Mouse (Mus musculus): ENCODE measurements at regions not wholly inside any gene's neighbourhood (a gene's known extent, or its start where the extent isn't known, plus 50 kb on each side); places are given as distances from the start of the nearest gene placed in this dataset.
A peak's percentile ranks its signal among the peaks of the same experiment; 100 is the strongest.

- peaks cover 21% of the 10 kb centered on the region for H3K4me1 ChIP-seq (replicated peaks)
- 46% methylated on average over 9 of the region's 9 CpGs for WGBS
- no peak overlapping the region for H3K4me3 ChIP-seq
- H3K27ac ChIP-seq (ENCODE audit: poor library complexity, severe bottlenecking): peak overlapping the region; percentile 8; the same call in 1 of the 2 replicates
- no peaks in the 10 kb centered on the region for H3K9me3 ChIP-seq (replicated peaks)
- H3K4me2 ChIP-seq: no peak overlapping the region
- no peak overlapping the region for H3K9ac ChIP-seq
- H3K27me3 ChIP-seq (replicated peaks): no peaks in the 10 kb centered on the region
- ATAC-seq (ENCODE audit: insufficient number of reproducible peaks, low FRiP score): no peak
- H3K36me3 ChIP-seq: no peaks in the 10 kb centered on the region
These were observed 106.2 kb upstream of the Pabpc6 start for GRCm38 (mm10) chr17:9775668-9776151.

DNA sequence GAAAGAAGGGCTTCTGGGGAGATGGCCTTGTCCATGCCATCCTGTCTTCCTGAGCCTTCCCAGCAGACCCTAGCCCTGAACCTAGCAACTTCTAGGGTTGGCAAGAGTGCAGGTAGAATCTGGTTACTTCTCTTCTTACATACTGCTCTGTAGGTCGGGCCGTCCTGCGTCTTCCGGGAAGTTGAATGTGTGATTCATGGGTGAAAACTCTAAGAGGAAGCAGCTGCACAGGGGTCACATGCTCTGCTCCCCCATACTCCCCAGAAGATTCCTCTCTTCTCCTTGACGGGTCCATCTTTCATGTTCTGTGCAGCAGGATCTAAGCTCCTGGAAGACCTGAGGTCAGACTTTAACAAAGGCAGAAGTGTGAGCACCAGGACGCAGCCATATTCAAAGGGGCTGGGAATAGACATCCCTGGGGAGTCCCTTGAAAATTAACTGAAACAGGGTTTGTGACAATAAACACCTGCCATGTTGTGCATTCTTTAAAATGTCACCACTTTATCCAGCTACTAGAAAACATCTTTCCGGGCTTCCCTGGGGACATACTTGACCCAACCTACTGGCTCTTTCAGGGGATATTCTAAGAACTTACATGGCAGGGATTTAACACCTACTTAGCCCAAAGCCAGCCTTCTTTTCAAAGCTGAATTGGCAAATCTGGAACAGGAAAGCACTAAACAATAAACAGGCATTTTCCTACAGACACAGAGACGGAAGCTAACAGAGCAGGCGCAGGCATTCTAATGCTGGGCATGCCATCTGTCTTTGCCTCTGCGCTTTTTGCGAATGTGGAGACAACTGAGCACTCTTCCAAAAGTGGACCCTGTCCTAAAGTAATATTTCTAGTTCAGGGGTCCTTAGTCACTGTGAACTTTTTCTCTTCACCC is 105.5 kb upstream of the Pabpc6 start:
- Histone ChIP-seq H3K4me1 (replicated peaks) (peaks cover 21% of the 10 kb centered on the region), H3K9me3 (replicated peaks) (no peaks in the 10 kb centered on the region), H3K36me3 (no peaks in the 10 kb centered on the region), H3K27me3 (replicated peaks) (no peaks in the 10 kb centered on the region), H3K4me3 (no peak overlapping the region), H3K27ac (ENCODE audit: poor library complexity, severe bottlenecking) (no peak overlapping the region), H3K4me2 (no peak overlapping the region), H3K9ac (no peak overlapping the region)
- no peak for ATAC-seq (ENCODE audit: insufficient number of reproducible peaks, low FRiP score)
- WGBS: 77% methylated on average over 11 of the region's 11 CpGs

DNA sequence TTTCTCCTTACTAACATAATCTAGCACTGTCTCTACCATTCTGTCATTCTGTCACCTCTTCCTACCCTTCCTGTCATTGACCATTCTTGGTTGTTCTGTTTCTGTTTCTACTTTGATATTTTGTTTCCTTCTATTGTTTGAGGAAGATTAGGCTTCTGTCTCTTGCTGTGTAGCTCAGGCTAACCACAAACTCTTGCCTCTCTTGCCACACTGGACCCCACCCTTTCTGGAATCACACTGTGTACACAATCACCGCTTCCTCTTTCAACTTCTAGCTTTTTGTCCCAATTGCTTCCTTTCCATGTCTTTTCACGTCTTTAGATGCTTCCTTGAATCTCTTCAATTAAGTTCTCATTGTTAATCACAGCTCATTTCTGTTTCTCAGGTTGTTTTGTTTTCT is 104.2 kb upstream of the Pabpc6 start:
- Histone ChIP-seq H3K27me3 (replicated peaks) (no peaks in the 10 kb centered on the region), H3K36me3 (no peaks in the 10 kb centered on the region), H3K9ac (no peak overlapping the region), H3K9me3 (replicated peaks) (no peaks in the 10 kb centered on the region), H3K4me1 (replicated peaks) (peaks cover 18% of the 10 kb centered on the region), H3K27ac (ENCODE audit: poor library complexity, severe bottlenecking) (no peak overlapping the region), H3K4me2 (no peak overlapping the region), H3K4me3 (no peak overlapping the region)
- no peak for ATAC-seq (ENCODE audit: insufficient number of reproducible peaks, low FRiP score)
- 65% methylated on average over 2 of the region's 2 CpGs for WGBS

DNA sequence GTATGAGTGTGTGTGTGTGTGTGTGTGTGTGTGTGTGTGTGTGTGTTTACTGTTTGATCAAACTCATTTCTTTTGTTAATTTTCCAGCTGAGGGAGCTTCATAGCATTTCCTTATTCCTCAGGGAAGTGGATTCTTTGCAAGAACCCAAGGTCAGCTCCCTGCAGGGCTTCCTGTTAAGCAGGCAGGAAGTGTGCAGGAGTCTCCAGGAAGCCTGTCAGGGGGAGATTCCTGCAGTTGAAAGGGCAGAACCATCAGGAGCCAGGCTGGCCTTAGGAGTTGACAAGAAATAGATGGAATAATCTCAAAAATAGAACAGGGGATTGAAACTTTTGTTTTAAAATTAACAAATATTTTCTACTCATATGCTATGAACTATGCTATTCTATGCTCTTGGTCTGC is 98.8 kb upstream of the Pabpc6 start:
- H3K36me3 ChIP-seq: no peaks in the 10 kb centered on the region
- no peaks in the 10 kb centered on the region for H3K9me3 ChIP-seq (replicated peaks)
- H3K4me2 ChIP-seq: no peak overlapping the region
- no peak overlapping the region for H3K4me3 ChIP-seq
- ATAC-seq (ENCODE audit: insufficient number of reproducible peaks, low FRiP score): no peak
- no peak overlapping the region for H3K27ac ChIP-seq (ENCODE audit: poor library complexity, severe bottlenecking)
- peaks cover 24% of the 10 kb centered on the region for H3K4me1 ChIP-seq (replicated peaks)
- H3K9ac ChIP-seq: no peak overlapping the region
- H3K27me3 ChIP-seq (replicated peaks): no peaks in the 10 kb centered on the region

DNA sequence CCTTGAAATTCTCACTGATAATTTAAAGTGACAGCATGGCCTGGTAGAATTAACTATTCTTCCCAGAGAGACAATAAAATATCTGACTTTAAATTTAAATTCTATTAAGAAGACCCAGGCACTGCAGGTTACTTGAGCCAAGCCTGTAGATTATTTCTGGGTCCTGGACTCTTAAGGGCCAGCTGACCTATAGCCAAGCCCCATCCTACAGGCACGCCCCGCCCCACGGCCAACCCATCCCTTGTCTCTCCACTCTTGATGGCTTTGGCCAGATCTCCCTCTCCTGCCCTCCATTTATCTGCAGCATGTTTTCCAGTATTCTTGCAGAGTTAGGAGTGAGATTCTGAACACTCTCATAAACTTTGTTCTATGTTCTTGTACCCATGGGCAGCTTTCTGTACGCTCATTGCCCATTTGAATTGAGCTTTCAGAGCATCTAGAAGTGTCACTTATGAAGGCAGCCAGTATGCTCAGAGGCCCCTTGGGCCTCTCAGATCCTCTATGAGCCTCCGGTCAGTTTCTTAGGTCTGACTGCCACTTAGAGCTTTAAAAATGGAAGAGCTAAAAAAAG is 96.2 kb upstream of the Pabpc6 start:
- Histone ChIP-seq H3K4me1 (replicated peaks) (peaks cover 30% of the 10 kb centered on the region), H3K9me3 (replicated peaks) (no peaks in the 10 kb centered on the region), H3K27ac (ENCODE audit: poor library complexity, severe bottlenecking) (no peak overlapping the region), H3K4me3 (no peak overlapping the region), H3K36me3 (no peaks in the 10 kb centered on the region), H3K9ac (no peak overlapping the region), H3K4me2 (no peak overlapping the region), H3K27me3 (replicated peaks) (no peaks in the 10 kb centered on the region)
- 75% methylated on average over 5 of the region's 5 CpGs for WGBS
- ATAC-seq (ENCODE audit: insufficient number of reproducible peaks, low FRiP score): no peak

GRCm38 (mm10) chr17:9764701-9765359 is 95.3 kb upstream of the Pabpc6 start:
- Histone ChIP-seq H3K4me2 (peak overlapping the region; percentile 76), H3K4me3 (peak overlapping the region; percentile 58), H3K9me3 (replicated peaks) (no peaks in the 10 kb centered on the region), H3K27ac (ENCODE audit: poor library complexity, severe bottlenecking) (peak overlapping the region; percentile 64), H3K27me3 (replicated peaks) (no peaks in the 10 kb centered on the region), H3K9ac (peak overlapping the region; percentile 71), H3K4me1 (replicated peaks) (peaks cover 39% of the 10 kb centered on the region), H3K36me3 (no peaks in the 10 kb centered on the region)
- ATAC-seq (ENCODE audit: insufficient number of reproducible peaks, low FRiP score): peak; percentile 69
- WGBS: 5% methylated on average over 22 of the region's 22 CpGs

DNA sequence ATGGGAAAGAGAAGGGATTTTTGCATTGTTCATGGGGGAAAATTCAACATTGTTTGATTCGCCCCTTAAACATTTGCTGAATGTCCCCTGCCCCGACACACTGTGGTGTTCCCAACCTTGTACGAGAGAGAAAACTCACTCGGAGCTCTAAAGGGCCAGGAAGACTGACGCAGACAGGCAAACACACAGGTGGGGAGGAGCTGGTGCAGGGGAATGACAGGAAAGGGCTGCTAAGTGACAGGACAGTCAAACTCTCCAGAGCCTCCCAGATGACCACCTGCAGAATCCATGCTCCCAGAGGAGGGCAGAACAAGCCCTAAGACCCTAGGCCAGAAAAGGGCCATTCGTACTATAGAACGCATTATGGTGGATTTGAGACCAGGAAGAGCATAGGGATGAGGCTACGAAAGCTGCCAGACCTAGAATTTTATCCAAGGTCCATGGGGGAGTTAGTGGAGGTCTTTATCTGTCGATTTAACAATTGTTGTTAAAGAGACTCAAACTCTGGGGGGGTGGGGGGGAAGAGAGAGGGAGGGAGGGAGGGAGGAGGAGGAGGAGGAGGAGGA is 94.6 kb upstream of the Pabpc6 start:
- peak overlapping the region; percentile 64; the same call in 1 of the 2 replicates for H3K27ac ChIP-seq (ENCODE audit: poor library complexity, severe bottlenecking)
- peaks cover 44% of the 10 kb centered on the region for H3K4me1 ChIP-seq (replicated peaks)
- no peaks in the 10 kb centered on the region for H3K36me3 ChIP-seq
- peak overlapping the region; percentile 58 for H3K4me3 ChIP-seq
- no peaks in the 10 kb centered on the region for H3K27me3 ChIP-seq (replicated peaks)
- ATAC-seq (ENCODE audit: insufficient number of reproducible peaks, low FRiP score): no peak
- H3K9me3 ChIP-seq (replicated peaks): no peaks in the 10 kb centered on the region
- peak overlapping the region; percentile 71 for H3K9ac ChIP-seq
- 14% methylated on average over 9 of the region's 9 CpGs for WGBS
- peak overlapping the region; percentile 76 for H3K4me2 ChIP-seq

GRCm38 (mm10) chr17:9763110-9763509 is 93.6 kb upstream of the Pabpc6 start:
- no peak for ATAC-seq (ENCODE audit: insufficient number of reproducible peaks, low FRiP score)
- no peaks in the 10 kb centered on the region for H3K9me3 ChIP-seq (replicated peaks)
- no peak overlapping the region for H3K4me2 ChIP-seq
- H3K27me3 ChIP-seq (replicated peaks): no peaks in the 10 kb centered on the region
- H3K27ac ChIP-seq (ENCODE audit: poor library complexity, severe bottlenecking): no peak overlapping the region
- H3K4me1 ChIP-seq (replicated peaks): peaks cover 36% of the 10 kb centered on the region
- WGBS: 37% methylated on average over 9 of the region's 9 CpGs
- no peak overlapping the region for H3K4me3 ChIP-seq
- H3K36me3 ChIP-seq: no peaks in the 10 kb centered on the region
- no peak overlapping the region for H3K9ac ChIP-seq

DNA sequence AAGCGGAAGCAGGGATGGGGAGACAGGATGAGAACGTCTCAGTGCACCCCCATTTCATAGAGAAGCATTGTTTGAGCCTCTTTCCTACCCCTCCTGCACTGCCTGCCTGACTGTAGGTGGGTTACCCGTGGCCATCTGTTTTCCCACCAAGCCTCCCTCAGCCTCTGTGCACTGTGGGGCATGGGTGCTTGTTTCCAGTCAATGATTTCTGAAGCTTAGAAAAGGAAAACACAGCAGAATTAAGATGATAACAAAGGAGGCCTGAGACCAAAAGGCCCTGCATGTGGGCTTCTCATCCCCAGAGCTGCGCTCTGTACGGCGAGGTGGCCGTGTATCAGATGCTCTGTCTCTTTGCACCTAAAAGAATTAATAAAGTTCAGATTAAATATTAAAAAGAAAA is 92.9 kb upstream of the Pabpc6 start:
- H3K9ac ChIP-seq: no peak overlapping the region
- no peaks in the 10 kb centered on the region for H3K27me3 ChIP-seq (replicated peaks)
- no peak overlapping the region for H3K4me2 ChIP-seq
- no peak for ATAC-seq (ENCODE audit: insufficient number of reproducible peaks, low FRiP score)
- H3K4me3 ChIP-seq: no peak overlapping the region
- peaks cover 35% of the 10 kb centered on the region for H3K4me1 ChIP-seq (replicated peaks)
- no peaks in the 10 kb centered on the region for H3K36me3 ChIP-seq
- WGBS: 72% methylated on average over 7 of the region's 7 CpGs
- no peak overlapping the region for H3K27ac ChIP-seq (ENCODE audit: poor library complexity, severe bottlenecking)
- H3K9me3 ChIP-seq (replicated peaks): no peaks in the 10 kb centered on the region

DNA sequence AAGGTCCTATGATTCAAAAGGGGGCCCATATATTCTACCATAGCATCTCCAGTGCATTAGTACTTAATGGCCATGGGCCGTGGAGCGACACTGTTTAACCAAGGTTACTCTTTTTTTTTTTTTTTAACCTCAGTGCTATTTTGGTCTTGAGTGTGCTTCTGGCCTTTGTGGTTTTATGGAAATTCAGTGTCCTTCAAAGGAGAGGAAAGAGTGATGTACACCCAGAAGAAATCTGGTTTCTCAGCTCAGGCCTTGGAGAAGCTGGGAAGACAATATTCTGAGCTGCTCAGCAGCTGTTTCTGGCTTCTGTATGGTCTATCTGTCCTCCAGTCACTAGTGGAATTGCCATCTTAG is 91.2 kb upstream of the Pabpc6 start:
- Histone ChIP-seq H3K4me2 (no peak overlapping the region), H3K9ac (no peak overlapping the region), H3K36me3 (no peaks in the 10 kb centered on the region), H3K4me1 (replicated peaks) (peaks cover 33% of the 10 kb centered on the region), H3K27me3 (replicated peaks) (no peaks in the 10 kb centered on the region), H3K27ac (ENCODE audit: poor library complexity, severe bottlenecking) (peak overlapping the region; percentile 6; the same call in 1 of the 2 replicates), H3K4me3 (no peak overlapping the region), H3K9me3 (replicated peaks) (no peaks in the 10 kb centered on the region)
- WGBS: 66% methylated on average over 2 of the region's 2 CpGs
- ATAC-seq (ENCODE audit: insufficient number of reproducible peaks, low FRiP score): no peak
